Mouse (Mus musculus): ENCODE results near the gene Trim27. TPM values are rescaled to one million over a fixed set of nuclear protein-coding genes. Genes with fewer than 3 reads are reported as not detected.

The Trim27 gene
- 77.4 TPM for total RNA-seq (2023)

DNA sequence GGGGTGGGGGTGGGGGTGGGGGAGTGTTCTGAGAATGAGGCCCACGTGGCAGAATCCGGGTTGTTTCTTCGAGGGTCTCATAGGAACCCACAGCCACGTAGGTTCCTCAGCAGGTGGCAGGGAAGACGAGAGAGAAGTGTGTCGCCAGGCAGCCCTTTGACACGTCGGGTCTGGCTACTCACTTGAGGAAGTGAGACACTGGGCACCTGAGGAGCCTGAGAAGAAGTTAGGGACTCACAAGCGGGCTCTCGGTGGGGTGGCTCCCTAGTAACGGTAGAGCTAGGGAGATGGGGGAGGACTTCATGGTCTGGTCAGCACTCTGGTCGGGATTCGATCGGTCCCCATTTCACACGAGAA is at the start of gene Trim27:
Trim27 (plus strand) TSS at position 79 of the 357 bp plus-strand sequence.

GRCm38 (mm10) chr13:21145767-21146166 is 33.5 kb upstream of the Trim27 start, which contains the start of gene Olfr1368:
TSS of gene Olfr1368 (minus strand) at chr13:21145867.

Other genes with a start within 250 kb of the Trim27 start
- not detected for gene Olfr1370, start 104.5 kb upstream of the Trim27 start, total RNA-seq (2023)
- gene Olfr1369-ps1, start 68.0 kb upstream of the Trim27 start, total RNA-seq (2023), result not detected
- not detected for gene Olfr263, start 49.8 kb upstream of the Trim27 start, total RNA-seq (2023)
- not detected for gene Olfr1368, start 33.6 kb upstream of the Trim27 start, total RNA-seq (2023)
- gene Gpx5, start 113.3 kb downstream of the Trim27 start, total RNA-seq (2023), result not detected
- not detected for gene Gpx6, start 132.7 kb downstream of the Trim27 start, total RNA-seq (2023)
- not detected for gene Olfr1367, start 167.5 kb downstream of the Trim27 start, total RNA-seq (2023)
- 7.0 TPM for gene Zscan12, start 183.4 kb downstream of the Trim27 start, total RNA-seq (2023)
- gene Zkscan3, start 223.3 kb downstream of the Trim27 start, total RNA-seq (2023), result 62.2 TPM